Mouse (Mus musculus) heart, adult 18-20 months (tissue): ENCODE data around the gene Gpr137b. TPM values are rescaled to one million over a fixed set of nuclear protein-coding genes. Genes with fewer than 3 reads are reported as not detected.
"Not testable (repeated sequence)": the region's sequence is repeated elsewhere in the genome, so short reads cannot be mapped to it uniquely, and the experiment has no call there.

Experiments
- DNase-seq, 2 experiments: peaks; one replicate each; pipeline ENCODE4 v3.0.0; 2021 to 2022; ENCODE audit warnings: mixed read lengths in 1 of 2
- total RNA-seq, 2 experiments: library from RNA; stranded (reverse); gene quantifications; 2 replicates each; pipeline ENCODE4 v1.2.3; 2021

Gpr137b gene
- total RNA-seq, 2 experiments from 2014 or later, result 5.1 to 6.7 TPM

- not testable (repeated sequence) for DNase-seq
These were observed 27.4 kb downstream of the Gpr137b start for GRCm38 (mm10) chr13:13366371-13366770.

GRCm38 (mm10) chr13:13363536-13363935, 30.3 kb downstream of the Gpr137b start:
- not testable (repeated sequence) for DNase-seq

GRCm38 (mm10) chr13:13362261-13362660, 31.6 kb downstream of the Gpr137b start:
- DNase-seq, result not testable (repeated sequence)

- DNase-seq, result peak; percentile 20 to 46
These were observed 33.8 kb downstream of the Gpr137b start for GRCm38 (mm10) chr13:13360045-13360444.

- not testable (repeated sequence) for DNase-seq
These were observed 35.2 kb downstream of the Gpr137b start for GRCm38 (mm10) chr13:13358602-13359001.

GRCm38 (mm10) chr13:13358097-13358496, 35.7 kb downstream of the Gpr137b start:
- DNase-seq, result peak in 1 of 2 experiments; percentile 7

- not testable (repeated sequence) for DNase-seq
These were observed 41.7 kb downstream of the Gpr137b start for GRCm38 (mm10) chr13:13352113-13352512.

GRCm38 (mm10) chr13:13350681-13351080, 43.1 kb downstream of the Gpr137b start:
- DNase-seq, result not testable (repeated sequence)

GRCm38 (mm10) chr13:13349288-13349687, 44.5 kb downstream of the Gpr137b start:
- peak; percentile 70 to 85 for DNase-seq

- DNase-seq, result peak in 1 of 2 experiments; percentile 14
These were observed 46.0 kb downstream of the Gpr137b start for GRCm38 (mm10) chr13:13347634-13348412.

GRCm38 (mm10) chr13:13337361-13337760, 56.5 kb downstream of the Gpr137b start:
- DNase-seq, result peak in 1 of 2 experiments; percentile 47

- DNase-seq, result peak; percentile 32 to 81
These were observed 64.9 kb downstream of the Gpr137b start for GRCm38 (mm10) chr13:13328876-13329275.

Other genes starting within 250 kb of the Gpr137b start
- gene Prl2c5, start 211.3 kb downstream of the Gpr137b start, total RNA-seq, result not detected
- 10 to 100 TPM; 44.3 to 51.5 TPM for gene Nid1, start 43.5 kb upstream of the Gpr137b start, total RNA-seq
- 1 to 10 TPM; 6.0 to 9.7 TPM for gene Lyst, start 196.4 kb upstream of the Gpr137b start, total RNA-seq